9 mouse cellular contexts compared by ENCODE assay signal in genomic region chr7:110891501-110891986, GRCm38 (mm10). TPM values are rescaled to one million over a fixed set of nuclear protein-coding genes. Genes with fewer than 3 reads are reported as not detected.
DNase-seq lines count a peak whose midpoint lies in the region; ATAC-seq and TF ChIP-seq lines count a peak whose summit lies in the region.
"Had no signal": no experiment of that assay in that cellular context is flagged by ENCODE, and none has a peak within 500 bp of the region (broad histone marks: within the 10 kb centered on the region; RNA-seq: fewer than 3 reads in every experiment).

No protein-coding gene starts in this region.

- H3K9me3 ChIP-seq in heart, embryonic 10.5 days, result no peaks in the 10 kb centered on the region
- no peaks in the 10 kb centered on the region for H3K9me3 ChIP-seq in forebrain, embryonic 11.5 days (ENCODE audit: control insufficient read depth, low read length)
- H3K9me3 ChIP-seq in midbrain, postnatal 0 days (ENCODE audit: low read length), result no peaks in the 10 kb centered on the region
- H3K9me3 ChIP-seq: lung, embryonic 15.5 days had no signal

- TF ChIP-seq CTCF in midbrain, postnatal 0 days (IDR thresholded peaks at IDR 0.05), result no peak

- DNase-seq in right cerebral cortex, adult 18-20 months, result peak; percentile 14
- no peak for DNase-seq in right cerebral cortex, postnatal 36 days (ENCODE audit: low spot score in 2 of 2)
- no peak for DNase-seq in heart, embryonic 10.5 days (ENCODE audit: low spot score)
- peak; percentile 50 for DNase-seq in large intestine, adult 2 months (ENCODE audit: low read depth, low spot score)
- no peak for DNase-seq in forebrain, embryonic 11.5 days (ENCODE audit: low spot score)
- DNase-seq in midbrain, postnatal 0 days (ENCODE audit: low spot score), result no peak

- H3K27ac ChIP-seq in heart, embryonic 10.5 days, result peak overlapping the region; percentile 73
- H3K27ac ChIP-seq in forebrain, embryonic 11.5 days (ENCODE audit: low read depth, low read length), result no peak overlapping the region
- no peak overlapping the region for H3K27ac ChIP-seq in midbrain, postnatal 0 days (ENCODE audit: low read depth, low read length)
- H3K27ac ChIP-seq: lung, embryonic 15.5 days had no signal

- no peak overlapping the region for H3K9ac ChIP-seq in forebrain, embryonic 11.5 days (ENCODE audit: low read length)
- H3K9ac ChIP-seq in midbrain, postnatal 0 days (replicated peaks; ENCODE audit: low read length, poor library complexity, severe bottlenecking), result no peak overlapping the region
- H3K9ac ChIP-seq: lung, embryonic 15.5 days had no signal

- no peaks in the 10 kb centered on the region for H3K27me3 ChIP-seq in heart, embryonic 10.5 days (ENCODE audit: insufficient read depth, poor library complexity, severe bottlenecking)
- H3K27me3 ChIP-seq in forebrain, embryonic 11.5 days (ENCODE audit: control insufficient read depth, insufficient read depth, low read length), result no peaks in the 10 kb centered on the region
- no peaks in the 10 kb centered on the region for H3K27me3 ChIP-seq in midbrain, postnatal 0 days (ENCODE audit: insufficient read depth, low read length)
- H3K27me3 ChIP-seq: lung, embryonic 15.5 days had no signal

- H3K36me3 ChIP-seq in heart, embryonic 10.5 days, result no peaks in the 10 kb centered on the region
- no peaks in the 10 kb centered on the region for H3K36me3 ChIP-seq in forebrain, embryonic 11.5 days (ENCODE audit: control insufficient read depth, insufficient read depth, low read length)
- H3K36me3 ChIP-seq in midbrain, postnatal 0 days (ENCODE audit: insufficient read depth, low read length), result no peaks in the 10 kb centered on the region
- H3K36me3 ChIP-seq: lung, embryonic 15.5 days had no signal

- peak; percentile 80 for ATAC-seq in megakaryocyte progenitor cell, adult 5-6 weeks (replicated peaks; ENCODE audit: poor library complexity)
- no peak for ATAC-seq in forebrain, embryonic 11.5 days (replicated peaks; ENCODE audit: low FRiP score)
- ATAC-seq in erythroid progenitor cell, adult 5-6 weeks (replicated peaks; ENCODE audit: low FRiP score, poor library complexity, severe bottlenecking), result no peak
- ATAC-seq in midbrain, postnatal 0 days (ENCODE audit: low FRiP score), result no peak

- H3K4me1 ChIP-seq in heart, embryonic 10.5 days, result peaks cover 22% of the 10 kb centered on the region
- H3K4me1 ChIP-seq in forebrain, embryonic 11.5 days (replicated peaks; ENCODE audit: control insufficient read depth, insufficient read depth, low read length), result no peaks in the 10 kb centered on the region
- no peaks in the 10 kb centered on the region for H3K4me1 ChIP-seq in midbrain, postnatal 0 days (ENCODE audit: insufficient read depth, low read length)

- H3K4me3 ChIP-seq in heart, embryonic 10.5 days, result no peak overlapping the region
- no peak overlapping the region for H3K4me3 ChIP-seq in forebrain, embryonic 11.5 days (ENCODE audit: low read depth, low read length)
- H3K4me3 ChIP-seq in midbrain, postnatal 0 days (ENCODE audit: low read depth, low read length), result no peak overlapping the region
- H3K4me3 ChIP-seq: lung, embryonic 15.5 days had no signal

- 33% methylated on average over 9 of the region's 9 CpGs for WGBS in heart, embryonic 10.5 days
- WGBS in large intestine, adult 2 months, result 32% methylated on average over 9 of the region's 9 CpGs
- WGBS in forebrain, embryonic 11.5 days, result 79% methylated on average over 9 of the region's 9 CpGs
- WGBS in midbrain, postnatal 0 days, result 78% methylated on average over 9 of the region's 9 CpGs

- no peak overlapping the region for H3K4me2 ChIP-seq in forebrain, embryonic 11.5 days (ENCODE audit: low read depth, low read length, severe bottlenecking)
- H3K4me2 ChIP-seq in midbrain, postnatal 0 days (ENCODE audit: low read depth, low read length, poor library complexity, severe bottlenecking), result no peak overlapping the region
- H3K4me2 ChIP-seq: lung, embryonic 15.5 days had no signal

RNA-seq across cellular contexts. Expression of gene Lyve1, which starts 28.5 kb away (rescaled TPM):
- polyA plus RNA-seq in heart, embryonic 10.5 days (2016; fragmentation: Nextera tagmentation; extraction: Ambion mirVana), result 1.6 and 3.6 TPM in 2 replicates
- polyA plus RNA-seq in large intestine, adult 2 months (2012; rRNA removed), result 11.1 and 17.2 TPM in 2 replicates
- total RNA-seq in megakaryocyte progenitor cell, adult 5-6 weeks (2015), result 0.10 TPM in 1 of 2 replicates, not detected in the other
- not detected in 2 replicates for total RNA-seq in megakaryocyte progenitor cell, adult 5-6 weeks (2017)
- polyA plus RNA-seq in forebrain, embryonic 11.5 days (2014; fragmentation: Nextera tagmentation; extraction: Ambion mirVana), result 2.1 and 2.8 TPM in 2 replicates
- total RNA-seq in erythroid progenitor cell, adult 5-6 weeks (2015; ENCODE audit: low replicate concordance), result not detected in 2 replicates
- total RNA-seq in erythroid progenitor cell, adult 5-6 weeks (2017; ENCODE audit: low replicate concordance), result not detected in 2 replicates
- total RNA-seq in midbrain, postnatal 0 days (2014; rRNA removed), result 9.7 and 12.5 TPM in 2 replicates
- polyA plus RNA-seq in midbrain, postnatal 0 days (2015; fragmentation: Nextera tagmentation; extraction: Ambion mirVana), result 5.4 and 7.2 TPM in 2 replicates

RNA-seq across cellular contexts. Expression of gene Rnf141, which starts 47.3 kb away (rescaled TPM):
- polyA plus RNA-seq in heart, embryonic 10.5 days (2016; fragmentation: Nextera tagmentation; extraction: Ambion mirVana), result 29.3 and 31.6 TPM in 2 replicates
- polyA plus RNA-seq in large intestine, adult 2 months (2012; rRNA removed), result 19.1 and 30.9 TPM in 2 replicates
- 20.1 and 34.9 TPM in 2 replicates for total RNA-seq in megakaryocyte progenitor cell, adult 5-6 weeks (2015)
- total RNA-seq in megakaryocyte progenitor cell, adult 5-6 weeks (2017), result 26.2 and 35.4 TPM in 2 replicates
- 30.6 and 33.2 TPM in 2 replicates for polyA plus RNA-seq in forebrain, embryonic 11.5 days (2014; fragmentation: Nextera tagmentation; extraction: Ambion mirVana)
- 42.2 and 46.1 TPM in 2 replicates for total RNA-seq in erythroid progenitor cell, adult 5-6 weeks (2015; ENCODE audit: low replicate concordance)
- 27.2 and 59.8 TPM in 2 replicates for total RNA-seq in erythroid progenitor cell, adult 5-6 weeks (2017; ENCODE audit: low replicate concordance)
- total RNA-seq in midbrain, postnatal 0 days (2014; rRNA removed), result 88.5 and 133 TPM in 2 replicates
- 28.5 and 29.6 TPM in 2 replicates for polyA plus RNA-seq in midbrain, postnatal 0 days (2015; fragmentation: Nextera tagmentation; extraction: Ambion mirVana)

Comparison
In these comparisons a context has a peak if more than half of its experiments do, and no peak if none do; other contexts are left out.
1. DNase-seq: peak in right cerebral cortex, adult 18-20 months (single experiment) and large intestine, adult 2 months (single experiment); none in right cerebral cortex, postnatal 36 days (0 of 2), heart, embryonic 10.5 days (single experiment), forebrain, embryonic 11.5 days (single experiment) and midbrain, postnatal 0 days (single experiment).